In genomic region chr9:116212915-116213619, GRCm38 (mm10) we compare ENCODE assay signal across 8 mouse cellular contexts. TPM values are rescaled to one million over a fixed set of nuclear protein-coding genes. Genes with fewer than 3 reads are reported as not detected.
A peak's percentile ranks its signal among the peaks of the same experiment; 100 is the strongest.
DNase-seq lines count a peak whose midpoint lies in the region; ATAC-seq and TF ChIP-seq lines count a peak whose summit lies in the region.

No protein-coding gene starts in this region.

- intact Hi-C loops in gastrocnemius, adult 2 months (cut with DNase I), result no loop called here
- intact Hi-C loops in heart, postnatal 14 days (cut with DNase I), result no loop called here

- peak; percentile 37 for DNase-seq in gastrocnemius, adult 2 months
- DNase-seq in gastrocnemius, postnatal 4 days (ENCODE audit: low spot score in 2 of 2), result no peak
- DNase-seq in brain, adult 2 months (ENCODE audit: low read depth, low spot score), result peak; percentile 33
- DNase-seq in heart, postnatal 14 days, result peak; percentile 40 to 53
- DNase-seq in lung, postnatal 0 days (ENCODE audit: low spot score), result peak; percentile 64
- no peak for DNase-seq in frontal cortex, adult 2 months (ENCODE audit: extremely low spot score in 1 of 2, low spot score in 1 of 2)
- no peak for DNase-seq in spleen, postnatal 36 days (ENCODE audit: low spot score in 2 of 2)
- DNase-seq in adrenal gland, adult 8-10 months, result no peak

- peaks cover 6% of the 10 kb centered on the region; the same call in 1 of the 2 replicates for H3K4me1 ChIP-seq in lung, postnatal 0 days (ENCODE audit: insufficient read depth, low read depth, low read length)

- H3K9me3 ChIP-seq in lung, postnatal 0 days (ENCODE audit: low read length), result no peaks in the 10 kb centered on the region

- ATAC-seq in lung, postnatal 0 days, result peak; percentile 80

- H3K9ac ChIP-seq in lung, postnatal 0 days (replicated peaks; ENCODE audit: low read depth), result no peak overlapping the region

- 43% methylated on average over 8 of the region's 8 CpGs for WGBS in lung, postnatal 0 days

- no peak for TF ChIP-seq CTCF in gastrocnemius, adult 2 months (IDR thresholded peaks at IDR 0.05)
- TF ChIP-seq CTCF in lung, postnatal 0 days (IDR thresholded peaks at IDR 0.05), result no peak

- H3K27ac ChIP-seq in gastrocnemius, adult 2 months, result peak overlapping the region; percentile 20; the same call in 1 of the 2 replicates
- H3K27ac ChIP-seq in lung, postnatal 0 days (ENCODE audit: low read length), result no peak overlapping the region

- no peak overlapping the region for H3K4me2 ChIP-seq in lung, postnatal 0 days (replicated peaks; ENCODE audit: low read depth, low read length)

- TF ChIP-seq EP300 in lung, postnatal 0 days (IDR thresholded peaks at IDR 0.05), result peak; percentile 65; the same call in 1 of the 2 replicates

- H3K27me3 ChIP-seq in lung, postnatal 0 days (replicated peaks; ENCODE audit: insufficient read depth, low read length), result no peaks in the 10 kb centered on the region

- H3K4me3 ChIP-seq in gastrocnemius, adult 2 months, result no peak overlapping the region
- no peak overlapping the region for H3K4me3 ChIP-seq in lung, postnatal 0 days (ENCODE audit: low read depth, low read length)

- no peaks in the 10 kb centered on the region for H3K36me3 ChIP-seq in lung, postnatal 0 days (ENCODE audit: insufficient read depth, low read length)

RNA-seq across cellular contexts. Expression of gene Tgfbr2, which starts 37.9 kb away (rescaled TPM):
- total RNA-seq in gastrocnemius, adult 2 months (2021), result 10 to 100 TPM; 18.4 to 23.5 TPM
- total RNA-seq in gastrocnemius, postnatal 4 days (2021), result 10 to 100 TPM; 69.6 to 71.1 TPM
- 10 to 100 TPM; 42.3 to 52.2 TPM for total RNA-seq in heart, postnatal 14 days (2021)
- 62.2 and 68.0 TPM in 2 replicates for polyA plus RNA-seq in lung, postnatal 0 days (2015; fragmentation: Nextera tagmentation; extraction: Ambion mirVana)
- polyA plus RNA-seq in frontal cortex, adult 2 months (2012; rRNA removed), result 9.1 and 11.5 TPM in 2 replicates
- 100 to 1,000 TPM in 2 of 4 experiments, 10 to 100 TPM in 2; 73.2 to 118 (median 99.8) TPM for total RNA-seq in adrenal gland, adult 8-10 months (2022)

Comparison
In these comparisons a context has a peak if more than half of its experiments do, and no peak if none do; other contexts are left out.
1. DNase-seq: peak in gastrocnemius, adult 2 months (single experiment), brain, adult 2 months (single experiment), heart, postnatal 14 days (2 of 2) and lung, postnatal 0 days (single experiment); none in gastrocnemius, postnatal 4 days (0 of 2), frontal cortex, adult 2 months (0 of 2), spleen, postnatal 36 days (0 of 2) and adrenal gland, adult 8-10 months (single experiment).